Mouse (Mus musculus) cerebellum, postnatal 36 days (tissue): ENCODE results near the gene Kcnh2.

Source experiments
- DNase-seq, 2 experiments: peaks; one replicate each; pipeline ENCODE4 v3.0.0; 2021 to 2022; ENCODE audit warnings: mixed read lengths in 2 of 2

The Kcnh2 gene

DNA sequence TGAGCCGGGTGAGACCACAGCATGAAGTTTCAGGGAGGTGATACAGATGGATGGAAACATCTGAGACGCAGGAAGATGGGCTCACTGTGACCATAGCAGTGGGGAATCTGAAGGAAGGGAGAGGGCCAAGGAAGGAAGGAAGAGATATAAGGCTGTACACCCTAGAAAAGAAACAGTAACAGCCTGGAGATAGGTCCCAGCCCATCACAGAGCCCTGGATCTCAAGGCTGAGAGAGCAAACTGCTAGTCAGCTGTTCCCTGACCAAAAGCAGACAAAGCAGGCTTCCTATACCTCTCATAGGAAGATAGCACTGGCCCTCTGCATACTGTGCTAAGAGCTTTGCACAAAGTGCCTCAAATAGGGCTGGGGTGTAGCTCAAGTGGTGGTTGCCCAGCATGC is 27.3 kb upstream of the Kcnh2 start:
- DNase-seq, result no peak

DNA sequence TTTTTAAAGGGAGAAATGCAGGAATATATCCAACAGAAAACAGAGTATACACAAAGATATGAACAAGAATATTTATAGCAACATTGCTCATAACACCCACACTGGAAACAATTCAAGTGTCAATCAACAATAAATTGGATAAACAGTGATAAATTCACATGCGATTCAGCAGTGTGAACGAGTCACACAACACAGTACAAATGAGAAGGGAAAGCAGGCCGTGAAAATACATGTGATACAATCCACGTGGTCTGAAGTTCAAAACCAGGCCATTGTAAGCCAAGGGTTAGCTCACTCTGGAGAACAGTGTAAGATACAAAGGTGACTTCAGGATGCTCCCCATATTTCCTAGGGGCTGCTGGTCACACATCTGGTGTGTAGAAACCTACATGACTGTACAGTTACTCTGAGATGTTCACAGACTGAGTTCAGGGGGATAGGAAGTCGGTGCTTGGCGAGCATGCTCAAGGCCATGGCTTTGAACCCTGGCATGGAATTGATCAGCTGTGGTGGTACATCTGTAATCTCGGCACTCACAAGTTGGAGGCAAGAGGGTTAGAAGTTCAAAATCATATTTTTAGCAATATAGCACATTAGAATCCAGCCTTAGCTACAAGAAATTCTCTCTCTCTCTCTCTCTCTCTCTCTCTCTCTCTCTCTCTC is 23.4 kb upstream of the Kcnh2 start:
- no peak for DNase-seq

- DNase-seq, result no peak
These were observed 22.8 kb upstream of the Kcnh2 start for GRCm38 (mm10) chr5:24374216-24374615.

- DNase-seq, result no peak
These were observed 22.4 kb upstream of the Kcnh2 start for GRCm38 (mm10) chr5:24373807-24374206.

GRCm38 (mm10) chr5:24369767-24370166 is 18.4 kb upstream of the Kcnh2 start:
- no peak for DNase-seq

DNA sequence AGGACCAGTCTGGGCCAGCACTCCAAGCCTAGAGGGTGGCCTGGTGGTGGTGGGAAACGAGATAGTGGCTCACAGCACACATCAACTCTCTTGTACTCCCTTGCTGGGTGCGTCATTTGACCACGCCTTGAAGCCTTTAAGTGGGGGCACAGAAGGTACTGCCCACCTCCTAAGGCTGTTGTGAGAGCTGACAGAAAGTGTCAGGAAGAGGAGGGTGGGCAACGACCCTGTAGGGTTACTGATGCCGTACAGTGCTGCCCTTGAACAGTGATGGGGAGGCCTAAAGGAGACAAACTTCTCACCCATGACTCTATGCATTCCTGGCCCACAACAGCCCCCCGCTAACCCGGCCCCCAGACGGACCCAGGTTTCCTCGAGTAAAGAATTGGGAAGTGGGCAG is 15.0 kb upstream of the Kcnh2 start:
- no peak for DNase-seq

- DNase-seq, result no peak
These were observed 14.1 kb upstream of the Kcnh2 start for GRCm38 (mm10) chr5:24365528-24365927.

GRCm38 (mm10) chr5:24364963-24365362 is 13.6 kb upstream of the Kcnh2 start:
- no peak for DNase-seq

DNA sequence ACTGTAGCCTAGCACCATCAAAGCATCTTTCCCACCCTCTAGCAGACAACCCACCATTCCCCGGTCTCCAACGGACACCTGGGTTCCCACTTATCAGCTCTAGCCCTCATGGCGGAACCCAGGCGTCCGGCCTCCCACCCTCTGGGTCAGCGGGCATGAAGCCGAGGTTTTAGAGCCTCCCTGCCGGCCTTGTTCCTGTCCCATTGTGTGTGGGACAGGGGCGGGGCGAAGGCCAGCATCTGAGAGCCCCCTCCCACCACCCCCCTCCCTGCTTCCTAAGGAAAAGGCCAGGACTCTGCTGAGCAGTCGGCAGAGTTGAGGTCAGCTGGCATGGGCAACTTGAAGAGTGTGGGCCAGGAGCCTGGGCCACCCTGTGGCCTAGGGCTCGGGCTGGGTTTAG is 13.1 kb upstream of the Kcnh2 start, which contains the start of gene Nos3:
Gene Nos3, plus strand, starts transcription at position 303 of the 400 bp plus-strand sequence.
- DNase-seq, result no peak

DNA sequence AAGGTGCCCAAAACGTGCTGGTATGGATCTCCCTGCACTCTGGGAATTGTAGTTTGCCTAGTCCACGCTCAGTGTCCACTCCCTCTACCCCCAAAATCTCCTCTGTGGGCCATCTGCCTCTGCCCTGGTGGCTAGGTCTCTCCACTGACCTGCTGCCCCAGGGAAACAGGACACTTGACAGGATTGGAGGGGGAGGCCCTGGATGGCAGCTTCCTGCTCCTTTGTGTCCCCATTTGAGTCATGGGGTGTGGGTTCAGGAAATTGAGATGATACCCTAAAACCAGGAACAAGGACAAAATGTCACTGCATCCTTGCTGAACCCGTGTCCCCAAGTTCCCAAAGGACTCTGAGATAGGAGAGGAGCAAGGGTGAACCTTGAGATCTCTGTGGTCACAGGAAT is 12.7 kb upstream of the Kcnh2 start:
- no peak for DNase-seq

DNA sequence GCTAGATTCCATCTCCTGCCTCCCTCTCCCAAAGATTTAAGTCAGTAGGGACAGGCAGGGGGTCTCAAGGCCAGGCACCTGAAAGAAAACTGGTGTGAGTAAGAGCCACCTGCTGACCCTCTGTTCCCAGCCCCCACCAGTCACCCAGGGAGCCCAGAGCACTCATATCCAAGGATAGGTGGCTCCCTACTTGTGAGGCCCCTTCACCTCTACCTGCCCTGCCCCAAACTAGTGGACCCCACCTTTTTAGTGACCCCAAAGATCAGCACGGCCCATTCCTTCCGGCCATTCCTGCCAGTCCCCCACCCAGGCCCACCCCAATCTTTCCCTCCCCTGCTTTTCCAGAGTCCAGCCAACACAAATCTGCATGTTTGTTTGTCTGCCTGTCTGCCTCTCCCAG is 12.1 kb upstream of the Kcnh2 start:
- no peak for DNase-seq

DNA sequence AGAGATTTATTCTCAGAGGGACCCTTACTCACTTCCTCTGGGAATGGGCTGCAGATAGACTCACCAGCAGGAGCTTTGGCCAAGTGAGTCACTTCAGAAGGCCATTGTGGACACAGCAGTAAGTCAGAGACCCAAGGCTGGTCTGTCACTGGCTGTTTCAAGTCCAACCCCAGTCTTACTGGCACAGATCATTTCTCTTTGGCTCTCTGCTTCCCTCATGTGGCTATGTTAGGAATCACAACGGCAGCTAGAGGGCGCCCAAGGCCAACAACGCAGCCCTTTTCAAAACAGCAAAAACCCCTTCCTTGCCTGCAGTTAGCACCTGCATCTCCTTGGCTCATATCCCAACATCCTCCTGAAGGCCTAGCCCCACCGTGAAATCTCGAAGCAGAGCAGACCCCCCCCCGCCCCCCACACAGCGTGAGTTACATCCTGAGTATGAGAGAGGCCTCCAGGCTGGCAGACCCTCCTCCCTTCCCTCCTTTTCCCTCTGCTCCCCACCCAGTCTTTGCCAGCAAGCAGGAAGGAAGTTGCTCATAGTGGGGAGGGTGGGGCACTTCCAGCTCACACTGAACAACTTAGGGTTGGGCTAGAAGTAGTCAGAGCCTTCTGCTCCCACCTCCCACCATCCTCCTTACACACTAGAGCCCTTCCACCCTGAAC is 9.5 kb upstream of the Kcnh2 start:
- peak; percentile 79 to 92 for DNase-seq

DNA sequence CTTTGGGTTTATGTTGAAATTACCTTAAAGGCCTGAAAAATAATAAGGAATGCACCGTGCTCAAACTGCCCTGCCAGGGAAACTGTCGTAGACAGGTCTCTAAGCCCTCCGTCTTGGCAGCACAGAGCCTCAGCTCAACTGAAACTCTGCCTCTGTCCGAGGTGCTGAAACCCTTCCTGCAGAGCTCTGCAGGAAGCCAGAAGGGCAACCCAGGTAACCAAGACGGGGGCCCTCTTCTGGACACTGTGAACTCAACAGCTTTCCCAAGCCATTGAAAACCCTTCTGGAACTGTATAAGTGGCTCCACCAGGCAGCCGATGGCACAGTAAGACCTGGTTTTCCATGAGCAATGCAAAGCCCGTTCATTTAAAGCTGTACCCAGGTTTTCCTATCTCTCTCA is 6.1 kb upstream of the Kcnh2 start:
- DNase-seq, result no peak

DNA sequence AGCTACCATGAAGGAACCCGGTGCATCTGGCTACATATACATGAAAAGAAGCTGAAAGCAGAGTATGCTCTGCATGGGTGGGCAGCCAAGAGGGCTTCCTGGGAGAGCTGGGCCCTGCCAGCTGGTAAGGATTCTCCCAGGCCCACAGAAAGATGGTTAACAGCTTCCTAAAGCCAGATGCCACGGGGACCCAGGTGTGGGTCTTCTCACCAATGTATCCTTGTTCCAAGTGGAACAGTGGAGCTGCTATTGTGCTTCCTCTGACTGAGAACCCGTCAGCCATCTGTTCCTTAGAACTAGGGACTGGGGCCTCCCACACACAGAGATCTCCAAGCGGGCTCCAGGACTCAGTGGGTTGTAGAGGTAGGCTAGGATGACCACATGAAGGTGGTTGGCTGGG is 5.4 kb upstream of the Kcnh2 start:
- DNase-seq, result no peak

DNA sequence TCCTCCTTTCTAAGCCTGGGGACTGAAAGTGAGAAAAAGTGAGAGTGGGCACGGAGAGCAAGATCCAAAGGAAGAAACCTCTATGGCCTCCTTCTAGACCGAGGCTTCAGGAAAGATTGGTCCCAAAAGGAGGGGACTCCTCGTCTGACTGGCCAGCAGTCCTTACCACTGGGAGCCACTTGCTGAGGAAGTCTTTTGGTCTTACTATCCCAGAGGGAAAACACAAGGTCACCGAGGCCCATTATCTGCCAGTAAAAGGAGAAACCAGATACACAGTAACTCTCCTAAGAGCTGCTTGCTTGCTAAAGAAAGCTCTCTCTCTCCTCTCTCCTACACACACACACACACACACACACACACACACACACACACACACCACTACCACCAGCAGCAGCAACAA is 1.9 kb upstream of the Kcnh2 start:
- no peak for DNase-seq

DNA sequence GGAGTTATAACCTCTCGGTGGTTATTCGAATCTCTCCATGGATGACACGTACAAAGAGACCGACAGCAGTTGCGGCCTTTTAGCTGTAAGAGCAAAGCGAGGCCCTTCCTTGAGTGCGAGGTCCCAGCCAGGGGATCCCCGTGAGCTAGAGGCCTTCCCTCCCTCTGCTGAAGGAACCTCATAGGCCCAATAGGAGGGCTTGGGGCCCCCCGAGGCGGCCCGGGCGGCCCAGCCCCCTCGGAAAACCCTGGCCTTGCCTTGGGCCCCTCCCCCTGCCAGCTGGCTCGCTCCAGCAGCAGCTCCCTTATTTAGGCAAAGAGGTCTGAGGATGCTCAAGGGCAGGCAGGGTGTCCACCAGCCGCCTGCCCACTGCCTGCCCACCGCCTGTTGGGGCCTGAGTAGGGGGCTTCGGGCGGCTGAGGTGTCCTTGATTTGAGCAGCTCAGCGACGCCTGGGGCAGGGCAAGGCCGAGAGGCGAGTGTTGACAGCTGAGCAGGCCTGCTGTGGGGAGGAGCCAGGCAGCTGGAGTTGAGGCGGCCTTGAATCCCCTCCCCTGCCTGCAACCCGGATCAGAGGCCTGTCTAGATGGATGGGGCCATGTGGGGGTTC is 951 bp upstream of the Kcnh2 start:
- DNase-seq, result peak; percentile 15 to 26

- DNase-seq, result peak; percentile 82 to 91
These were observed 332 bp upstream of the Kcnh2 start for GRCm38 (mm10) chr5:24351701-24352171.

DNA sequence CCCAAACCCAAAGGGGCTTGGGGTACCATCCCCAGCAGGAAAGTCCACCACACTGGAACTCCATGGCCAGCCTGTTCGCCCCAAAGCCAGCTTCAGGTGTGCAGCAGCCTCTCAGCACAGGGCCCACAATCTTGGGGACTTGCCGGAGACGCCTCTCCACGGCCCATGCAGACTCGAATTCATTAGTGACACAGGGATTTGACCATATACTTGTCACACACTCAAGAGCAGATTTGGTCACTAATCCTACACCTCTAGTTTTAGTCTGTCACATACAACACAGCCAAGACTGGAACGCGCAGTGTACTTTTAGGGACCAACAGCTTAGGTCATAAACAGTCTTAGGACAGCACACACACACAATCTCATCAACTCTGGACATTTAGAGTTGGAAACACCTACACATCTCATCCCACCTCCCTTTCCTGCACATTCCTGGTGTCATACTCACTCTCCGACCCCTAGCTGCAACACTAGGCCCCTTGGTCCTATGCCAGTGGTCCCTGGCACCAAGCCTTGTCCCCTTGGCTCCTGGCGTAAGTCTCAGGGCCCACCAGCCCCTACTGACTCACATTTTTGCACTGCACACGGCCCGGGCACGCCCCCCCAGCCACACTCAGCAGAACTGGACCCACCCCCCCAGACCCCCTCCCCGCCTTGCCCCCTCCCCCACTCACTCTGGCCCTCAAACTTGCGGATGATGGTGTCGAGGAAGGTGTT is 713 bp downstream of the Kcnh2 start:
- DNase-seq, result peak in 1 of 2 experiments; percentile 36

DNA sequence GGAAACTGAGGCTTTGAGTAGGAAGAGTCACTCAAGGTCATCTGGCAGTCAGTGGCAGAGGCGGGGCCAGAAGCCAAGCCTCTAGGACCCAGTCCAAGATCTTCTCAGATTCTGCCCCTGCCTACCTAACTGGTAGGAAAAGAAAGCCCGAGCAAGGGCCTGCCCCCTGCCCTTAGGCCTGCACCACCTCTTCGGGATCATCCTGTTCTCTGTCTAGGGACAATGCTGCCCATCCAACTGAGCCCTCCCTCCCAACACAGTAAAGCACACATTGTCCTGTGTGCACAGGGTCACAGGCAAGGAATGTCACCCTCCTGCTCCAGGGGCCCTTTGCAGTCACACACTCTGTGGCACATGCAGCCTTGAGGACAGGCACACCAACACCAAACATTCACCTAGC is 1.3 kb downstream of the Kcnh2 start:
- no peak for DNase-seq

DNA sequence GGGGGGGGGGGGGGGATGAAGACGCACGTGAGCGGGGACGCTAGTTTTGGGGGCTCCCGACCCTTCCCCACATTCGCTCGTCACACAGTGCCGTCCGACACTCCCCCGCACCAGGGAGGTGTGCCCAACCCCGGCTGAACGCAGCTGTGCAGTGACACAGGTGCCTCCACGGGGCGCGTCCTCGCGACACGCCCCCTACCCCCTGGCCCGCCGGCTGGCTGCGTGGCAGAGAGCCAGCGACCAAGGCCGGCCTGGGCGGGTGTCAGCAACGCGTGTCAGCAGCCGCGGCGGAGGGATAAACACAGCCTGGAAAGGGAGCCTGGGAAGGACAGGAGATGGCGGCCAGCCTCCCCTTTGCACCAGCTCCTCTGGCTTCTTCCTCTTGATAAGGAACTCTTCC is 2.9 kb downstream of the Kcnh2 start:
- DNase-seq, result peak in 1 of 2 experiments; percentile 32

DNA sequence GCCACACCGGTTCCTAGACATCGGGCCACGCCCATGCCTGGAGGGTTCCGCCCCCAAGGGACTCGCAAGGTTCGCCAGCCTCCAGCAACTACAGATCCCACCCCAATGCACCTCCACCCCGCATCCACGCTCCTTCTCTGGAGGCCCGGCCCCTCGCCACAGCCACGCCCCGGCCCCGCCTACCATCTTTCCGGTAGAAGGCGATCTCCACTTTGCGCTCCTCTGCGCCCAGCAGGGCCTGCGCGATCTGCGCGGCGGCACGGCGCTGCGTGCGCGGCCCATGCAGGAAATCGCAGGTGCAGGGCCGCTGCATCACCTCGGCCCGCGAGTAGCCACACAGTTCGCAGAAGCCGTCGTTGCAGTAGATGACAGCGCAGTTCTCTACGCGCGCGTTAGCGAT is 3.3 kb downstream of the Kcnh2 start:
- peak; percentile 66 to 71 for DNase-seq

GRCm38 (mm10) chr5:24347186-24347875 is 4.1 kb downstream of the Kcnh2 start:
- DNase-seq, result no peak

DNA sequence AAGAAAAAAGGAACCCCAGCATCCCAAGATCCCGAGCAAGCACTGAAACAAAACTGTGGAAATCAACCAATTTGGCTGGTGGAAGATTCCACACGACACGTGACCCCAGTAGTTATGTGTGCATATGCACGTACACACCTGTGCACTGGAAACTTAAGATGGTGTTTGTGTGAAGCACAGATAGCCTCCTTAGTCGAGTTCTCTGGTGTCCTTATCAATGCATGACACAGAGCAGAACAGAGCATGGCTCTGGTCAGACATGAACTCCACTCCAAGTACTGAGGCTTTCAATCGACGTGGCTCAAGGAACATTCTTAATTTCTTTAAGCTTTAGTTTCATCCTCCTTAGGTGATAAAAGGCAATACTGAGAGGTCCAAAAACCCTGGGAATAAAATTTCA is 5.1 kb downstream of the Kcnh2 start:
- no peak for DNase-seq
